Mouse (Mus musculus): ENCODE results near the gene Fgr. TPM values are rescaled to one million over a fixed set of nuclear protein-coding genes. Genes with fewer than 3 reads are reported as not detected.

Fgr gene
- polyA plus RNA-seq, 1 experiment, result not detected

DNA sequence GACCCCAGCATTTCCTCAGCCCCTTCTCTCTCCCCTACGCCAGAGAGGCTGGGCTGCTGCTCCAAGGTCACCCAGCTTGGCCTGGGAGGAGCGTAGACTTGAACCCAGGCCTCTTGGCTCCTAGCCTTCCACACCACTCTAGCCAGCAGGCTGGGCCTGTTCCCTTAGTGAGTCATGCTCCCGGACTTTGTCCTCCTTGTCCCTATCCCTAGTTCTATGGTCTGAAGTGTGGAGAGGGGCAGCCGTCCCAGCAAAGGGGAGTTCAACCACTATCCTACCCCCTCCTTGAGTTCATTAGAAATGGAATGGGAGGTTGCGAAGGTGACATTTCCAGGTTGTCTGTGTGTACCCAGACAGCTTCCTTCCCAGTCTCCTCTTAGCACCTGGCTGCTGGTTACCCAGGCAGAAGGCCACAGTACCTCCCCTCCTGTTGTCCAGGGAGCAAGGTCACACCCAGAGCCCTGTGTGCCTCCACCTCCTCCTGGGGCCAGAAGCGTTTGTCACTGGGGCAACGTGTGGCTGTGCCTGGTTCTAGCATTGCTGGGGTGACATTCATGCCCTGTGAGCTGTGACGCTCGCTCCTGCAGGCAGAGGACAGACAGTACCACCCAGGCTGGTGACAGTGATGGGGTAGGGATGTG lies 76.4 kb downstream of the Fgr start:
- H3K4me3 ChIP-seq (ENCODE audit: insufficient read depth, low read depth, low read length), result no peak overlapping the region
- no peak for TF ChIP-seq POLR2A (IDR thresholded peaks at IDR 0.05; ENCODE audit: insufficient read depth, low read depth, low read length)
- 0 out of 2 replicates have a peak overlapping the region, but pooled peaks have one; percentile 33 for H3K27ac ChIP-seq (ENCODE audit: insufficient read depth, low read depth, low read length)
- peaks cover 75% of the 10 kb centered on the region for H3K4me1 ChIP-seq (ENCODE audit: control insufficient read depth, insufficient read depth, low read length)
- 66% methylated on average over 9 of the region's 9 CpGs for WGBS

DNA sequence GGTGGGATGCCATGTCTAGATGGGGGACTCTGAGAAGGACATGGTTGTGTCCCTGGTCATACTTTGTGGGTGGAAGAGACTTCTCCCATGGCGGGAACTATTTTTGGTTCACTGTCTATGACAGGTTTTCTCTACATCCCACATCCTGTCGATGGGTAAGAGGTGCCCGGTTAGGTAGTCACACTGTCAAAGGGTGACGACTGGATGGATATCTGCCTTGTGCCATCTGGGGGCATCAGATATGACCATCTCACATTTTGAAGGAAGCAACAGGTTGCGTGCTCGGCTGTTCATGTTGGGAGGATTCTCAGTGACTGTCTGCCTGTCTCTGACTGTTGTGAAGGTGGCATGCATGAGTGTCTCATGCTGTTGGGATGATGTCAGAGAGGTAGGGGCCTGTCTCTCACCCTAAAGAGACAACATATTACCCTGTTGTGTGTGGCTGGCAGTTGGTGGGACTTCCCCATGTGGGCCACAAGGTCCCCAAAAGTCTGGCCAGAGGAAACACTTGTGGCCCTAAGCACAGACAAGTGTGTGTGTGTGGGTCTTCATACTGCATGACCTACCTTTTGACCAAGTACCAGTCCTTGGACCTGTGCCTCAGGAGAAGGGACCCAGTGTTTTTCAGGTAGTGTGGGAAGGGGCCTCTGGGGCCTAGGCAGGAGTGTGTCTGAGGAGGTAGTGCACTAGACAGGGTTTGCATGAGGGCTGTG lies 77.1 kb downstream of the Fgr start:
- 92% methylated on average over 6 of the region's 6 CpGs for WGBS
- Histone ChIP-seq H3K27ac (ENCODE audit: insufficient read depth, low read depth, low read length) (no peak overlapping the region), H3K4me1 (ENCODE audit: control insufficient read depth, insufficient read depth, low read length) (peaks cover 76% of the 10 kb centered on the region), H3K4me3 (ENCODE audit: insufficient read depth, low read depth, low read length) (no peak overlapping the region)
- TF ChIP-seq POLR2A (IDR thresholded peaks at IDR 0.05; ENCODE audit: insufficient read depth, low read depth, low read length) (no peak), CTCF (IDR thresholded peaks at IDR 0.05; ENCODE audit: insufficient read depth, low read depth, low read length) (no peak)

DNA sequence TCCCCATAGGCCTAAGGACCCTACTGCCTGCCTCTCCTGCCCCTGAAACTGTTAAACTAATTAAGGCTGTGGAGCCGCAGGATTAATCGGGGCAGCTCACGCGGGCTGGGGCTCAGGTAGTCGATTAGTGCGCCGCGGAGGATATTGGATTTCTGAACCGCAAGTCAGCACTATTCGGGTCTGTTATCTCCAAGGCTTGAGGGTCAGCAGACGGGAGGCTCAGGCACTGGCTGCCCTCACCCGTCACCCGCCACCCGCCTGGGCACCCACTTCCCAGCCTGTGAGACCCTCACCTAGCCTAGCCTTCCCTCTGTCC lies 77.6 kb downstream of the Fgr start:
- H3K4me3 ChIP-seq (ENCODE audit: insufficient read depth, low read depth, low read length), result no peak overlapping the region
- 53% methylated on average over 14 of the region's 14 CpGs for WGBS
- peak overlapping the region; percentile 16; the same call in 1 of the 2 replicates for H3K27ac ChIP-seq (ENCODE audit: insufficient read depth, low read depth, low read length)
- H3K4me1 ChIP-seq (ENCODE audit: control insufficient read depth, insufficient read depth, low read length), result peaks cover 76% of the 10 kb centered on the region
- no peak for TF ChIP-seq POLR2A (IDR thresholded peaks at IDR 0.05; ENCODE audit: insufficient read depth, low read depth, low read length)
- no peak for TF ChIP-seq CTCF (IDR thresholded peaks at IDR 0.05; ENCODE audit: insufficient read depth, low read depth, low read length)

Other genes starting within 250 kb of the Fgr start
- not detected in 2 replicates for gene Xkr8, start 241.5 kb upstream of the Fgr start, polyA plus RNA-seq (2012; ENCODE audit: insufficient read depth, insufficient read length, low replicate concordance, missing spikeins)
- not detected in 2 replicates for gene Smpdl3b, start 216.8 kb upstream of the Fgr start, polyA plus RNA-seq (2012; ENCODE audit: insufficient read depth, insufficient read length, low replicate concordance, missing spikeins)
- not detected in 2 replicates for gene Rpa2, start 205.8 kb upstream of the Fgr start, polyA plus RNA-seq (2012; ENCODE audit: insufficient read depth, insufficient read length, low replicate concordance, missing spikeins)
- not detected in 2 replicates for gene Themis2, start 177.7 kb upstream of the Fgr start, polyA plus RNA-seq (2012; ENCODE audit: insufficient read depth, insufficient read length, low replicate concordance, missing spikeins)
- gene Ppp1r8, start 130.9 kb upstream of the Fgr start, polyA plus RNA-seq (2012; ENCODE audit: insufficient read depth, insufficient read length, low replicate concordance, missing spikeins), result not detected in 2 replicates
- not detected in 2 replicates for gene Stx12, start 89.6 kb upstream of the Fgr start, polyA plus RNA-seq (2012; ENCODE audit: insufficient read depth, insufficient read length, low replicate concordance, missing spikeins)
- not detected in 2 replicates for gene Fam76a, start 51.5 kb upstream of the Fgr start, polyA plus RNA-seq (2012; ENCODE audit: insufficient read depth, insufficient read length, low replicate concordance, missing spikeins)
- not detected in 2 replicates for gene Ahdc1, start 37.2 kb downstream of the Fgr start, polyA plus RNA-seq (2012; ENCODE audit: insufficient read depth, insufficient read length, low replicate concordance, missing spikeins)
- not detected in 2 replicates for gene Wasf2, start 156.4 kb downstream of the Fgr start, polyA plus RNA-seq (2012; ENCODE audit: insufficient read depth, insufficient read length, low replicate concordance, missing spikeins)
- gene Cd164l2, start 238.0 kb downstream of the Fgr start, polyA plus RNA-seq (2012; ENCODE audit: insufficient read depth, insufficient read length, low replicate concordance, missing spikeins), result not detected in 2 replicates
- not detected in 2 replicates for gene Gpr3, start 238.4 kb downstream of the Fgr start, polyA plus RNA-seq (2012; ENCODE audit: insufficient read depth, insufficient read length, low replicate concordance, missing spikeins)

Measured in olfactory bulb, adult 2 months (tissue).